Mouse (Mus musculus) E14TG2a.4 (cell line): Measurements from ENCODE around the gene Serpinb1a.

Experiments
- CTCF ChIP-seq: conservative IDR thresholded peaks from 2 replicates; pipeline ENCODE4 v1.5.1; 2014; ENCODE audit warnings: low read length
- NANOG ChIP-seq: IDR thresholded peaks from 2 replicates; pipeline ENCODE4 v1.6.1; 2014; ENCODE audit warnings: borderline replicate concordance, low read length, mixed read lengths

- TF ChIP-seq CTCF (no peak), NANOG (no peak)
Measured at GRCm38 (mm10) chr13:32860821-32861220, 9.8 kb upstream of the Serpinb1a start.
